Mouse (Mus musculus) heart, embryonic 14.5 days (tissue): Measurements from ENCODE around the gene Kif26a. TPM values are rescaled to one million over a fixed set of nuclear protein-coding genes. Genes with fewer than 3 reads are reported as not detected.

Experiments
- ATAC-seq: fragments of 200-750 bp; cut with Nextera tagmentation; 2 replicates; pipeline ENCODE4 v1.8.0; 2017; ENCODE audit warnings: low read depth, moderate TSS enrichment; ENCODE audit not compliant: insufficient number of reproducible peaks, insufficient read depth, low FRiP score
- H3K27ac ChIP-seq, 2 experiments: fragments of 200-500 bp in 1 of 2; fragments of 300-500 bp in 1 of 2; sonication (generic) in 1 of 2; replicated peaks in 1 of 2; 2 replicates each; pipeline ENCODE4 v1.5.1; 2012 to 2014; ENCODE audit warnings: low read depth in 2 of 2, low read length in 2 of 2, control low read depth in 1 of 2, mild to moderate bottlenecking in 1 of 2, mixed read lengths in 1 of 2; ENCODE audit not compliant: control insufficient read depth in 1 of 2, insufficient read depth in 1 of 2
- H3K27me3 ChIP-seq: fragments of 300-500 bp; sonication (generic); 2 replicates; pipeline ENCODE4 v1.6.1; 2014; ENCODE audit warnings: mild to moderate bottlenecking, low read length, control low read depth; ENCODE audit not compliant: control insufficient read depth, insufficient read depth
- H3K36me3 ChIP-seq: fragments of 300-500 bp; sonication (generic); 2 replicates; pipeline ENCODE4 v1.6.1; 2014; ENCODE audit warnings: mild to moderate bottlenecking, control low read depth, low read length, mixed read lengths; ENCODE audit not compliant: control insufficient read depth, insufficient read depth
- H3K4me1 ChIP-seq, 2 experiments: fragments of 200-500 bp in 1 of 2; fragments of 300-500 bp in 1 of 2; sonication (generic) in 1 of 2; 2 replicates each; pipeline ENCODE4 v1.6.1; 2012 to 2014; ENCODE audit warnings: low read length in 2 of 2, control low read depth in 1 of 2, mixed read lengths in 1 of 2; ENCODE audit not compliant: control insufficient read depth in 2 of 2, insufficient read depth in 2 of 2
- H3K4me2 ChIP-seq: fragments of 300-500 bp; sonication (generic); 2 replicates; pipeline ENCODE4 v1.6.1; 2014; ENCODE audit warnings: mild to moderate bottlenecking, low read length
- H3K4me3 ChIP-seq, 2 experiments: fragments of 200-500 bp in 1 of 2; fragments of 300-500 bp in 1 of 2; sonication (generic) in 1 of 2; 2 replicates each; pipeline ENCODE4 v1.5.1; 2012 to 2014; ENCODE audit warnings: low read length in 2 of 2, mild to moderate bottlenecking in 2 of 2, control low read depth in 1 of 2, low read depth in 1 of 2, moderate library complexity in 1 of 2; ENCODE audit not compliant: control insufficient read depth in 1 of 2, insufficient read depth in 1 of 2
- H3K9ac ChIP-seq: fragments of 300-500 bp; sonication (generic); 2 replicates; pipeline ENCODE4 v1.6.1; 2014; ENCODE audit warnings: mild to moderate bottlenecking, low read length
- H3K9me3 ChIP-seq: fragments of 300-500 bp; sonication (generic); 2 replicates; pipeline ENCODE4 v1.6.1; 2016; ENCODE audit warnings: low read length, control low read depth; ENCODE audit not compliant: control insufficient read depth
- WGBS: fragments of 180-500 bp; shearing (Covaris S2); extraction: QIAGEN DNeasy Blood & Tissue Kit; methylation state at CpG from one replicate; pipeline ENCODE4 v1.1.7; 2014; 5-methylcytosine and 5-hydroxymethylcytosine counted together
- polyA plus RNA-seq: library from polyadenylated mRNA; unstranded; fragments of >200 nt; fragmentation: Nextera tagmentation; extraction: Ambion mirVana; gene quantifications from 2 replicates; pipeline ENCODE4 v1.2.1, GENCODE M21; 2014

Kif26a gene
- polyA plus RNA-seq, 1 experiment from 2014 or later: 1.9 TPM

GRCm38 (mm10) chr12:112169240-112169639 is 23.2 kb downstream of the Kif26a start:
- no peak overlapping the region for H3K9ac ChIP-seq
- 56% methylated on average over 5 of the region's 5 CpGs for WGBS
- H3K27me3 ChIP-seq: no peaks in the 10 kb centered on the region
- H3K4me1 ChIP-seq: peaks cover 15 to 17% of the 10 kb centered on the region in 2 experiments
- no peak overlapping the region for H3K27ac ChIP-seq
- H3K36me3 ChIP-seq: no peaks in the 10 kb centered on the region; the same call in 1 of the 2 replicates
- no peak for ATAC-seq
- no peaks in the 10 kb centered on the region for H3K9me3 ChIP-seq
- H3K4me2 ChIP-seq: no peak overlapping the region
- H3K4me3 ChIP-seq: no peak overlapping the region

DNA sequence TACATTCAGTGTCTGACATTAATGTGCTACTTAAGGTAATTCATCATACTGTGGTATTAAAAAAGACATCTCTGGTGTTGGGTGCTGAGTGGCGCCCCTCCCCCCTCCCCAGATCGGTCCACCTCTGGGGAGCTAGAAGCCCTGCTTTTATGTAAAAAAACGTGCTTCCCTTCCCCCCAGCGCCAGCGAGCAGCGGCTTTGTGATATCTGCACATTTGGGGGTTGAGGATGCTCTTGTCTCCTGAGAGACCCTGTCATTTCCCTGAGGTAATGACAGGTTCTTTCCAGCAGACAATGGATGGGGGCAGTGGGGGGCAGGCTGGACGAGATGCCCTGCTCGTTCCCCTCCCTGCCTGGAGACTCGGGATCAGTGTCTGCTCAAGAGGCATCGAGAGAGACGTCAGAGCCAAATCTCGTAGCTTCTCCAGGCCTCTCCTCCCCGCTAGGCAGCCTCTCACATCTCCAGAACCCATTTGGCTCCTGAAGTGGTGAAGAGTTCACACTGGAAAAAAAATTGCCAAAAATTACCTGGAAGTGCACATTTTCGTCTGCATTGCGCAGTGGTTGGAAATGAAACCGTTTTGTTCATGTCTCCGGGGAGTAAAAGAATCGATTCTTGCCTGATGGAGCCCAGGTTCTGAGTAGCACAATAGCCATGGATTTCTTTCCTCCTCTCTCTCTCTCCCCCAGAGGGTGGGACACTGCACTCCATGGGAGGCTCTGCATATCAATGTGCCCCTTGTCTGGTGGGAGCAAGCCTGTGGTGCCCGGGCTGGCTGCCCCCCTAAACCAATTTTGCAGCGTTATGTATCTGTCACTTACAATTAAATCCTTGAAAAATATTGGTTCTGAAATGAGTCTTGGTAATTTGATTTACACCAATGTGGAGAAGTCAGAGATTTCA is 24.9 kb downstream of the Kif26a start:
- peaks cover 7% of the 10 kb centered on the region; the same call in 1 of the 2 replicates for H3K36me3 ChIP-seq
- no peaks in the 10 kb centered on the region for H3K27me3 ChIP-seq
- no peak overlapping the region for H3K9ac ChIP-seq
- no peak overlapping the region for H3K27ac ChIP-seq
- WGBS: 49% methylated on average over 20 of the region's 20 CpGs
- no peak overlapping the region for H3K4me3 ChIP-seq
- ATAC-seq: no peak
- H3K9me3 ChIP-seq: no peaks in the 10 kb centered on the region
- H3K4me1 ChIP-seq: peaks cover 8 to 9% of the 10 kb centered on the region in 2 experiments; a peak in 2 of 4 replicates
- H3K4me2 ChIP-seq: no peak overlapping the region

GRCm38 (mm10) chr12:112171657-112172056 is 25.6 kb downstream of the Kif26a start:
- Histone ChIP-seq H3K9me3 (no peaks in the 10 kb centered on the region), H3K4me3 (no peak overlapping the region), H3K27me3 (no peaks in the 10 kb centered on the region), H3K4me2 (no peak overlapping the region), H3K36me3 (peaks cover 14% of the 10 kb centered on the region; the same call in 1 of the 2 replicates), H3K9ac (no peak overlapping the region), H3K4me1 (peaks cover 8 to 9% of the 10 kb centered on the region in 2 experiments; a peak in 2 of 4 replicates), H3K27ac (no peak overlapping the region)
- 96% methylated on average over 1 of the region's 1 CpGs for WGBS
- ATAC-seq: no peak

DNA sequence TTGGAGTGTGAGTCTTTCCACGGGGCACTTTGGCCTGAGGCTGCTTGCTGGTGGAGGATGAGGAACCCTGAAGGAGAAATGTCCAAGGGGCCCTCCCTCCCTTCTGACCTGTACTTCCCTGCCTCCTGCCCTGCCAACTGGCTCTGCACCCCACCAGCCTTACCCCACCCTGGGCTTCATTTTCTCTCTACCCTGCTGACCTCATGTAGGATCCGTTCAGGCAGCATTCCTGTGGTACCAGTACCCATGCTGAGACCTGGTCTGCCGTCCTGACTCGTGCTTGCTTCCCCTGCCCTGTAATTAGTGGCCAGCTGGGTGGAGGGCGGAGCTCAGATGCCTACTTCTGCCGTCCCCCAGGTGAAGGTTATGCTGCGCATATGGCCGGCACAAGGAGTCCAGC is 26.2 kb downstream of the Kif26a start:
- Histone ChIP-seq H3K9me3 (no peaks in the 10 kb centered on the region), H3K4me2 (no peak overlapping the region), H3K4me1 (peaks cover 8 to 9% of the 10 kb centered on the region in 2 experiments; a peak in 2 of 4 replicates), H3K9ac (no peak overlapping the region), H3K36me3 (peaks cover 14% of the 10 kb centered on the region; the same call in 1 of the 2 replicates), H3K27me3 (no peaks in the 10 kb centered on the region), H3K4me3 (no peak overlapping the region), H3K27ac (no peak overlapping the region)
- no peak for ATAC-seq
- WGBS: 80% methylated on average over 8 of the region's 8 CpGs

- 94% methylated on average over 19 of the region's 19 CpGs for WGBS
- no peak overlapping the region for H3K4me3 ChIP-seq
- no peak overlapping the region for H3K4me2 ChIP-seq
- no peaks in the 10 kb centered on the region for H3K9me3 ChIP-seq
- peaks cover 5% of the 10 kb centered on the region in 2 experiments; a peak in 1 of 4 replicates for H3K4me1 ChIP-seq
- no peak overlapping the region for H3K27ac ChIP-seq
- H3K36me3 ChIP-seq: peaks cover 14% of the 10 kb centered on the region; the same call in 1 of the 2 replicates
- no peak for ATAC-seq
- no peak overlapping the region for H3K9ac ChIP-seq
- H3K27me3 ChIP-seq: no peaks in the 10 kb centered on the region
Observed at GRCm38 (mm10) chr12:112177679-112178078, 31.7 kb downstream of the Kif26a start.

GRCm38 (mm10) chr12:112179687-112180086 is 33.7 kb downstream of the Kif26a start:
- no peak overlapping the region for H3K9ac ChIP-seq
- H3K36me3 ChIP-seq: peaks cover 14% of the 10 kb centered on the region; the same call in 1 of the 2 replicates
- no peaks in the 10 kb centered on the region for H3K9me3 ChIP-seq
- 85% methylated on average over 13 of the region's 13 CpGs for WGBS
- H3K4me2 ChIP-seq: no peak overlapping the region
- H3K27me3 ChIP-seq: no peaks in the 10 kb centered on the region
- no peak overlapping the region for H3K27ac ChIP-seq
- H3K4me3 ChIP-seq: no peak overlapping the region
- peaks cover 6 to 13% of the 10 kb centered on the region in 2 experiments; a peak in 3 of 4 replicates for H3K4me1 ChIP-seq
- ATAC-seq: no peak

DNA sequence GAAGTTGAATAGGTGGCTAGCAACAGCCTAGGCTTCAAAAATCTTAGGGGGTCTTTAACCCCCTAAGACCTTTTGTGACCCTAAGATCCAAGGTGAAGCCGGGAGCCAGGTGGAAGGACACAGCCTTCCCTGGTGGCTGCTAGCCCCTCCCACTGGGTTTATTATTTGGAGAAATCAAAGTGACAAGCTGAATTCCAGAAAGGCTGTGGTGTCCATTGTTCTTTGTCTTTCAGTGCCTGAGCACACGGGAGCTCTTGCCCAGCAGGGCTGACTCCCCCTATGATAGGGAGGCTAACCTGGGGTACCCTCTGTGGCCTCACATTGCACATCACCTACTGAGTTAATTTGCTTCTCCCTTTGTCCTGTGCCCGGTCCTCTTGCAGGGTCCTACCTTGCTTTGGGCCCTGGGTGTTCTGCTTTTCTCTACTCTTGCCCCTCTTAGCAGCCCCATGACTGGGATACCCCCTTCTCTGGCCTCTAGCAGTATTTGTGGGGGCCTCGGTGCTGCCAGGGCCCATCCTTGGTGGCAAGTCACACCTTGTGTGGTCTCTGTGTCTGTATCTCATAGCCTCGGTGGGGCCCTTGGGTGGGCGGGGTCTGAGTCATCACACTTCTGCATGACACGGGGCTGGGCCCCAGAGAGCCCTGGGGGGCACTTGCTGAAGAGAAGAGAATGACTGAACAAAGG is 36.1 kb downstream of the Kif26a start:
- Histone ChIP-seq H3K4me1 (peaks cover 6 to 15% of the 10 kb centered on the region in 2 experiments; a peak in 3 of 4 replicates), H3K27ac (no peak overlapping the region), H3K27me3 (no peaks in the 10 kb centered on the region), H3K4me2 (no peak overlapping the region), H3K9me3 (no peaks in the 10 kb centered on the region), H3K36me3 (no peaks in the 10 kb centered on the region), H3K9ac (no peak overlapping the region), H3K4me3 (no peak overlapping the region)
- ATAC-seq: no peak
- WGBS: 54% methylated on average over 7 of the region's 7 CpGs
